Mouse (Mus musculus): ENCODE data around the gene Nup214. TPM values are rescaled to one million over a fixed set of nuclear protein-coding genes. Genes with fewer than 3 reads are reported as not detected.

Nup214 gene
- 31.9 and 50.5 TPM in 2 replicates for polyA plus RNA-seq (2015; fragmentation: Nextera tagmentation; extraction: Ambion mirVana)

DNA sequence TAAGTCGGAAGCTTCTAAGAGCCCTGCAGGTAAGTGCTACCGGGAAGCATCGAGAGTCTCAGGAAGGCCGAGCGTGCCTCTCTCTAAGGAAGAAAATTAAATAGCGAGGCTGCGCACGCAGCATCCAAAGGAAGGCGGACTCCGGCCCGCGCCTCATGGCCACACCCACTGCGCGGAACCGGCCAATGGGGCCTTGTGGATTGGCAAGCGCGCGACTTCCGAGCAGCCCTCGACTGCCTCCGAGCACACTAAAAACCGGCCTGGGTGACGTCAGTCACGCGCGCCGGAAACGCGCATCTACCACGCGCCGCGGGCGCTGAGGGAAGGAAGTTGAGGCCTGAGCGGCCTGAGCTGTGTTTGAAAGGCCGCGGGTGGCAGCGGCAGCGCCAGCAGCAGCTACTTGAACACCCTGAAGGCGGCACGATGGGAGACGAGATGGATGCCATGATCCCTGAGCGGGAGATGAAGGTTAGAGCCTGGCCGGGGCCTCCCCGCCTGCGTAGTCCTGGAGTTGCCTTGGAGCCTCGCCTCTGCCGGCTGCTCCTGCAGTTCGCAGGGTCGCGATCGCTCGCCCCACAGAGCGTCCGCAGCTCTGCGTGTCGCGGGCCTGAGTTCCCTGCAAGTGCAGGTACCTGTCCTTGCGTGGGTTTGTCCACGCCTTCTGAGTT, at the start of gene Nup214:
Nup214 (plus strand) TSS at position 296 of the 668 bp plus-strand sequence.

DNA sequence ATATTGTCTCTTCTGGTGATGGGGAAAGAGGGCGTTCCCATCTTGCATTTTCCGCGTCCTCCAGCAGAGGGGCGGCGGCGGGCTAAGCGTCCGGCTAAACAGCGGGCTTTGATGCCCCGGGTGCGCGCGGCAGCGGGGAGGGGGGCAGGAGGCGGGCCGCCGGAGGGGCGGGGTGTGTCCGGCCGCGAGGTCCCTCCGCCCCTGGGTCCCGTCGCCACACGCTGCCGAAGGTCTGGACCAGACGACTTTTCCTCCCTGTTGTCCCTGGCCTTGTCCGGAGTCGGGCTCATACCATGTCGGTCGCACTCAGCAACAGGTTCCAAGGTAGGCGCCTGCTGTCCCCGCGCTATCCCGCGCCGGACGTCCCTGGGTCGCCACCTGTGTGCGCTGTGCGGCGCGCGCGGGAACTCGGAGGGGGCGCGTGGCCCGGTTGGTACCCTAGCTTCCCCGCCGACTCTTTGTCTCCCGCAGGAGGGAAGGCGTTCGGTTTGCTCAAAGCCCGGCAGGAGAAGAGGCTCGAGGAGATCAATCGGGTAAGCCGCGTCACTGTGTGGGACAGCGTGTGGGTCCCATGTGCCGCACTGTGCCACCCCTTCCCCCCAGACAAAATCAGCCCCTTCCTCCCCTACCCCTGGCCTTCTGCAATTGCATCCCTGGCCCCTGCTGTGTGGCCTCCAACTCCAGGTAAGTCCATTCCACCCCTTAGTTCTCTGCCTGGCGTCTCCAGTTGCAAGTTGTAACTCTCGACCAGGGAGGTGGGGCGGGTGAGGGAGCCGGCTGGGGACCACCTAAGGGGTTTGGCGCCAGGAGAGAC, 24.0 kb upstream of the Nup214 start, which contains the start of gene Aif1l:
Aif1l (plus strand) TSS at position 82 of the 814 bp plus-strand sequence.

DNA sequence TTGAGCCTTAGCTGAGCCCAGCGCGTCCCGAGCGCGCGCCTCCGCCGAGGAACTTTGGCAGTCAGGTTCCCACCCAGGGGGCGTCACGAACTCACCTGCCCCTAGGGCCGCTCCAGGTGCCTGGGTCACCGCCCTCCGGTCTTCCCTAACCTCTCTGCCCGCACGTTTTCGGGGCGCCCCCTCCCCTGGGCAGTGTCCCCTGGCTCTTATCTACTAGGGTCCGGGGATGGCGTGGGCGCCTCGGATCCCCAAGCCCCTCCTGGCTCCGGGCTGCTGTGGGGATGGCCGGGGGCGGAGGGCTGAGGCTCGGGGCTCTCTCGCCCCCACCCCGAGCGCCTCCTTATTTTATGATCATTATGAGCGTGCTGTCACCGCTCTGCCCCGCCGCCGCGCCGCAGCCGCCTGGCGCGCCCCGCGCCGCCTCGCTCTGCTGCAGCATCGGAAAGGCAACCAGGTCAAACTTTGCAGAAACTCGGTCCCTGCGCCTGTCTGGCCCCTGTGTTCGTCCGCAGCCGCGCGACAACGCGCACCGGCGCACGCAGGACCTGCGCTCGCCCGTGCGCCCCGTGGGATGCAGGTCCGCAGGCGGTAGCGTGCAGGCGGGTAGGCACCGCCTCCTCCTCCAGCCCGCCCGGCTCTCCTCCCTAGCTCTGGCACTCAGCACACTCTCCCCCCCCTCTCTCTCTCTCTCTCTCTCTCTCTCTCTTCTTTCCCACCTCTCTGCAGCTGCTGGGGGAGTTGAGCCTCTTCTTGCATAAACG, 110.1 kb downstream of the Nup214 start, which contains the start of gene Fam78a:
Fam78a (minus strand) TSS at position 747 of the 761 bp plus-strand sequence.

DNA sequence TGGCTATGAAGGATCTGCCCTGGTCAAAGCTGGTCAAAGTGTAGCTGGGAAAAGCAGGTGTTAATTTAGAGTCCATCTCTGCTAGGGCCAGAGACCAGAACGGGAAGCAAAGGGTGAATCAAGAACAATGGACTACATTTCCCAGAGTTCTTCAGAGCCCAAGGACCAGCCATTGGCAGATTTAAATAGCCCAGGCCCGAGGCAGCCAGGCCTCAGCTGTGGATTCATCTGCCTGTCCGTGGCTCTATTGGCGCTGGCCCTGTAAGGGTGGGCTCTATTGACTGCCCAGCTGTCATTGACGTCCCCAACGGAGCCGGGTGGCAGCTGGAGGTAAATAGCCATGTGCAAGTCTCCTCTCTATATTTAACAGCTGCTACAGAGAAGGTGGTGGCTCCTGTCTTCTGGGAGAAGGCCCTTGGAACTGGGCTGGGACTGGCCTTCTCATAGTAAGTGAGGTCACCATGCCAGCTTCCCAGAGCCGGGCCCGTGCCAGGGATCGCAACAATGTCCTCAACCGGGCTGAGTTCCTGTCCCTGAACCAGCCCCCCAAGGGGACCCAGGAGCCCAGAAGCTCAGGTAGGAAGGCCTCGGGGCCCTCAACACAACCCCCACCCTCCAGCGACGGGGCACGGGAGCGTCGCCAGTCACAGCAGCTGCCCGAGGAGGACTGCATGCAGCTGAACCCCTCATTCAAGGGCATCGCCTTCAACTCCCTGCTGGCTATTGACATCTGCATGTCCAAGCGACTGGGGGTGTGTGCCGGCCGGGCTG, 121.3 kb downstream of the Nup214 start, which contains the start of gene Plpp7:
Plpp7 (plus strand) TSS at position 178 of the 771 bp plus-strand sequence.

Small RNAs within 50 kb of the gene (microRNA-seq; reads per million reads assigned to microRNA genes)
- gene Mir7674 (ENCODE audit: borderline replicate concordance, insufficient number of aligned reads): not detected

Other genes with a start within 250 kb of the Nup214 start
- 0.06 and 0.13 TPM in 2 replicates for gene Qrfp, start 163.9 kb upstream of the Nup214 start, polyA plus RNA-seq (2015; fragmentation: Nextera tagmentation; extraction: Ambion mirVana)
- 0.23 and 0.52 TPM in 2 replicates for gene Fibcd1, start 128.4 kb upstream of the Nup214 start, polyA plus RNA-seq (2015; fragmentation: Nextera tagmentation; extraction: Ambion mirVana)
- gene Lamc3, start 87.1 kb upstream of the Nup214 start, polyA plus RNA-seq (2015; fragmentation: Nextera tagmentation; extraction: Ambion mirVana): 0.71 and 2.0 TPM in 2 replicates
- gene Aif1l, start 24.3 kb upstream of the Nup214 start, polyA plus RNA-seq (2015; fragmentation: Nextera tagmentation; extraction: Ambion mirVana): 19.6 and 45.6 TPM in 2 replicates
- gene Fam78a, start 110.4 kb downstream of the Nup214 start, polyA plus RNA-seq (2015; fragmentation: Nextera tagmentation; extraction: Ambion mirVana): 1.3 and 2.1 TPM in 2 replicates
- 9.1 and 10.8 TPM in 2 replicates for gene Plpp7, start 121.1 kb downstream of the Nup214 start, polyA plus RNA-seq (2015; fragmentation: Nextera tagmentation; extraction: Ambion mirVana)
- 34.6 and 37.2 TPM in 2 replicates for gene Prrc2b, start 176.6 kb downstream of the Nup214 start, polyA plus RNA-seq (2015; fragmentation: Nextera tagmentation; extraction: Ambion mirVana)